Mouse (Mus musculus): ENCODE data around the gene Cyp2b13. TPM values are rescaled to one million over a fixed set of nuclear protein-coding genes. Genes with fewer than 3 reads are reported as not detected.

Cyp2b13 gene
- polyA plus RNA-seq, 1 experiment from 2014 or later = not detected

Other genes with a start within 250 kb of the Cyp2b13 start
- gene Cyp2s1, start 244.6 kb upstream of the Cyp2b13 start, polyA plus RNA-seq (2015; fragmentation: Nextera tagmentation; extraction: Ambion mirVana) = 9.7 and 11.6 TPM in 2 replicates
- 0.13 and 0.29 TPM in 2 replicates for gene Cyp2b10, start 163.9 kb upstream of the Cyp2b13 start, polyA plus RNA-seq (2015; fragmentation: Nextera tagmentation; extraction: Ambion mirVana)
- not detected in 2 replicates for gene Cyp2b9, start 111.9 kb downstream of the Cyp2b13 start, polyA plus RNA-seq (2015; fragmentation: Nextera tagmentation; extraction: Ambion mirVana)
- gene Vmn1r184, start 198.8 kb downstream of the Cyp2b13 start, polyA plus RNA-seq (2015; fragmentation: Nextera tagmentation; extraction: Ambion mirVana) = not detected in 2 replicates
- gene Cyp2a4, start 245.7 kb downstream of the Cyp2b13 start, polyA plus RNA-seq (2015; fragmentation: Nextera tagmentation; extraction: Ambion mirVana) = not detected in 2 replicates

Measured in intestine, postnatal 0 days (tissue).